Mouse (Mus musculus) testis, adult 2 months (tissue): ENCODE results near the gene Slco1a6. TPM values are rescaled to one million over a fixed set of nuclear protein-coding genes. Genes with fewer than 3 reads are reported as not detected.
"Not testable (repeated sequence)": the region's sequence is repeated elsewhere in the genome, so short reads cannot be mapped to it uniquely, and the experiment has no call there.

Experiments used
- H3K27ac ChIP-seq: fragments of 200-500 bp; 2 replicates; pipeline ENCODE4 v1.5.1; 2012; ENCODE audit warnings: low read depth, low read length; ENCODE audit not compliant: control insufficient read depth, insufficient read depth
- H3K27me3 ChIP-seq: fragments of 200-500 bp; 2 replicates; pipeline ENCODE4 v1.6.1; 2012; ENCODE audit warnings: mild to moderate bottlenecking, low read length, moderate library complexity; ENCODE audit not compliant: control insufficient read depth, insufficient read depth
- H3K36me3 ChIP-seq: fragments of 200-500 bp; 2 replicates; pipeline ENCODE4 v1.6.1; 2012; ENCODE audit warnings: mild to moderate bottlenecking, low read length; ENCODE audit not compliant: control insufficient read depth, insufficient read depth
- H3K4me1 ChIP-seq: fragments of 200-500 bp; 2 replicates; pipeline ENCODE4 v1.6.1; 2012; ENCODE audit warnings: low read length; ENCODE audit not compliant: control insufficient read depth, insufficient read depth
- H3K4me3 ChIP-seq: fragments of 200-500 bp; 2 replicates; pipeline ENCODE4 v1.5.1; 2012; ENCODE audit warnings: low read depth, mild to moderate bottlenecking, low read length, moderate library complexity, mixed read lengths; ENCODE audit not compliant: control insufficient read depth
- CTCF ChIP-seq: fragments of 200-500 bp; IDR thresholded peaks from 2 replicates; pipeline ENCODE4 v1.5.1; 2012; ENCODE audit warnings: low read depth, mild to moderate bottlenecking, inconsistent platforms, low read length, moderate library complexity; ENCODE audit not compliant: control insufficient read depth, insufficient read depth, insufficient replicate concordance
- POLR2A ChIP-seq: fragments of 200-500 bp; IDR thresholded peaks from 2 replicates; pipeline ENCODE4 v1.6.1; 2012; ENCODE audit warnings: low read depth, mild to moderate bottlenecking, inconsistent platforms, low read length, moderate library complexity; ENCODE audit not compliant: control insufficient read depth
- polyA plus RNA-seq: library from polyadenylated mRNA; depleted of rRNA; stranded (reverse); fragments of >200 nt; gene quantifications from 2 replicates; pipeline ENCODE4 v1.2.3, GENCODE M21; 2012; rRNA removed

Gene Slco1a6
- 0.12 and 0.44 TPM in 2 replicates for polyA plus RNA-seq

DNA sequence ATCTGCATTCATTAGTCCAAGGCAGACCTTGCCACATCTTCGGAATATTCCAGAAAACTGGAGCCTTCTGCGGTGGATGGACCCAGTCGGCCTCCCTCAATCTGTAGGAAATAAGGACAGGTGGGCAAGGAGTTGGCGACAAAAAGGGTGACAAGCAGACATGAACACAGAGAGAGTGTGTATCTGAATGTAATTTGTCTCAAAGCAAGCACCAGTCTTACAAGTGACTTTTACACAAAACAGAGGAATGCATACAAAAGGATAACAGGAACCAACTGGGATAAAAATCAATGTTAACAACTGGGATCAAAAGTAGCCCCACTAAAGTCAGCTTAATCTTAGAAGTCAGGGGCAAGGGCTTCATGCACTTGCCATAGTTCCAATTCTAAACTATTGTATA is at the start of gene Slco1a6:
Gene Slco1a6, minus strand, starts transcription at position 101 of the 400 bp plus-strand sequence.
- Histone ChIP-seq H3K27ac (no peak within 1 kb of the TSS), H3K4me3 (no peak within 1 kb of the TSS), H3K36me3 (no peaks in the 10 kb centered on the region), H3K27me3 (no peaks in the 10 kb centered on the region), H3K4me1 (no peaks in the 10 kb centered on the region)
- TF ChIP-seq CTCF: no peak
- TF ChIP-seq POLR2A: no peak

DNA sequence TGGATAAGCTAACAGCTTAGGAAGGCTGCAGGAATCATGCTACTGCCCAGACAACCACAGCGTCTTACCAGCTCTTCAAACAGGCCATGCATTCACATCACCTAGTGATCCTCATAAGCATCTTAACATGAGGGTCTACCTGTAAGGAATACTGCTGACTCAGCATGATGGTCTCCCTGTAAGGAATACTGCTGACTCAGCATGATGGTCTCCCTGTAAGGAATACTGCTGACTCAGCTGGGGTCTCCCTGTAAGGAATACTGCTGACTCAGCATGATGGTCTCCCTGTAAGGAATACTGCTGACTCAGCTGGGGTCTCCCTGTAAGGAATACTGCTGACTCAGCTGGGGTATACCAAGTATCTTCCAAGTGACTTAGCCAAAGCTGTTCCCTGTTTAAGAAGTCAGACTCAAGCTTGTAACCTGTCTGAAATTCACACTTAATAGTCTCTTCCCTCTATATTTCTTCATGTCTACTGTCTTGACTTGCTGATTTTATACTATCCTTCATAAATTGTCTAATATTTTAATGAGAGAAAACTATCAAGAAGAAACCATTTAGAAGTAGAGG is 42.5 kb upstream of the Slco1a6 start:
- not testable (repeated sequence) for H3K27ac ChIP-seq, H3K36me3 ChIP-seq, H3K4me3 ChIP-seq, H3K4me1 ChIP-seq, H3K27me3 ChIP-seq

DNA sequence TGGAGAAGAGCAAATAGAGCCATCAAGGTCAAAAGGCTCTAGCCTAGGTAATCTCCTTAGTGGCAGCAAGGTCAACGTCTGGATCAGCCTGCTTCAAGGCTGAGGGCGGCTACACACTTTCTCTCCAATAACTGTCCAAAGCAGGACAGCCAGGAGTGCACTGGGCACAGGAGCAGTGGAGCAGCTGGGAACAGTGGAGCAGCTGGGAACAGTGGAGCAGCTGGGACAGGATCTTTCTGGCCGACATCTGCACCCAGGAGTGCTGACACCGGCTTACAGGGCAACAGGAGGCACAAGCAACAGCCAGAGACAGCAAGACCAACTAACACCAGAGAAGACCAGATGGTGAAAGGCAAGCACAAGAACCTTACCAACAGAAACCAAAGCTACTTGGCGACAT is 36.7 kb upstream of the Slco1a6 start:
- no peaks in the 10 kb centered on the region for H3K4me1 ChIP-seq
- no peak overlapping the region for H3K27ac ChIP-seq
- TF ChIP-seq CTCF: no peak
- TF ChIP-seq POLR2A: no peak
- no peaks in the 10 kb centered on the region for H3K36me3 ChIP-seq
- no peaks in the 10 kb centered on the region for H3K27me3 ChIP-seq
- H3K4me3 ChIP-seq: no peak overlapping the region

DNA sequence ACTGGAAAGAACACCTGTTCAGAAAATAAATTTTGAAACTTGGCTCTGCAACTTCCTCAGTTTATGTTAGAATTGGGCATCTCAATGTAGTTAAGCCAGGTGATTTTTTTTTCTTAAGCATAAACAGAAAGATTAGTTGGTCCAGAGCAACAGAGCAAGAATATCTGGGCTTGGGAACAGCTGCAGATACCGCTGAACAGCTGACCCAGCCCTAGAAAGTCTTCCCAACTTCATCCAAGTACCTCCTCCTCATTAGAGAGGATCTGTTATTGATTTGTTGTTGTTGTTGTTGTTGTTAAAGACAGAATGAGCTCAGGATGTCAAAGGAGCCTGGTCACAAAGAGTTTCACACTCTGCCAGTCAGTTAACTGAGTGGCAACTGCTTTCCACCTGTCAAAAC is 31.1 kb upstream of the Slco1a6 start:
- Histone ChIP-seq H3K27ac (no peak overlapping the region), H3K4me3 (no peak overlapping the region), H3K36me3 (no peaks in the 10 kb centered on the region), H3K27me3 (no peaks in the 10 kb centered on the region), H3K4me1 (no peaks in the 10 kb centered on the region)
- no peak for TF ChIP-seq CTCF
- no peak for TF ChIP-seq POLR2A

DNA sequence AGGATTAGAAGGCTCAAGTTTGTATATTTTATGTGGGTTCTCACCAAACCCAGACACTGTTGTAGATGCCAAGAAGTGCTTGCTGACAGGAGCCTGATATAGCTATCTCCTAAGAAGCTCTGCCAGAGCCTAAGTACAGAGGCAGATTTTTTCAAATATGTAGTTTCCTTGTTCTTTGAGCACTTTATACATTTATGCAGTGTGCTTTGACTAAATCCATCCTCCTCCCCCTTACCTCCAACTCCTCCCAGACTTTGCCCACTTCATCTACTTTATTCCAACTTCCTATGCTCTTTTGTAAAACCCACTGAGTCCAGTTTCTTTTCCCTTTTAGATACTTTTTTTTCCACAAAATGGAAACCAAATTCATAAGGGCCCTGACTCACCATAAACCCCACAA is 11.8 kb upstream of the Slco1a6 start:
- no peak for TF ChIP-seq CTCF
- no peak for TF ChIP-seq POLR2A
- H3K4me1 ChIP-seq: no peaks in the 10 kb centered on the region
- no peaks in the 10 kb centered on the region for H3K27me3 ChIP-seq
- no peaks in the 10 kb centered on the region for H3K36me3 ChIP-seq
- H3K4me3 ChIP-seq: no peak overlapping the region
- H3K27ac ChIP-seq: no peak overlapping the region

DNA sequence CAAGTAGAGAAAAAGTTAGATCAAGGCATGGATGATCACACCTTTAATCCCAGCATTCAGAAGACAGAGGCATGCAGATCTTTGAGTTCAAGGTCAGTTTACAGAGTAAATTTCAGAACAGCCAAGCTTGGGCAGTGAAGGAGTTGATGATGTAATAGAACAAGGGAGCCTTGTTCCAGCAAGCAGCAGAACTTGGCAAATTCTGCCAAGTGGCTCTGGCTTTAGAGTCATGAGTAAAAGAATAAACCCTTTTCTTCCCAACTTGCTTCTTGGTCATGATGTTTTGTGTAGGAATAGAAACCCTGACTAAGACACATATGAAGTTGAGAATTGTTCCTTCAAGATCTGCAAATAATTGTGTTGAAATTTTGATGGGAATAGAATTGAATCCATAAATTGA is 3.5 kb upstream of the Slco1a6 start:
- H3K4me3 ChIP-seq: no peak overlapping the region
- H3K4me1 ChIP-seq: no peaks in the 10 kb centered on the region
- no peak overlapping the region for H3K27ac ChIP-seq
- no peaks in the 10 kb centered on the region for H3K27me3 ChIP-seq
- no peak for TF ChIP-seq POLR2A
- no peak for TF ChIP-seq CTCF
- no peaks in the 10 kb centered on the region for H3K36me3 ChIP-seq

DNA sequence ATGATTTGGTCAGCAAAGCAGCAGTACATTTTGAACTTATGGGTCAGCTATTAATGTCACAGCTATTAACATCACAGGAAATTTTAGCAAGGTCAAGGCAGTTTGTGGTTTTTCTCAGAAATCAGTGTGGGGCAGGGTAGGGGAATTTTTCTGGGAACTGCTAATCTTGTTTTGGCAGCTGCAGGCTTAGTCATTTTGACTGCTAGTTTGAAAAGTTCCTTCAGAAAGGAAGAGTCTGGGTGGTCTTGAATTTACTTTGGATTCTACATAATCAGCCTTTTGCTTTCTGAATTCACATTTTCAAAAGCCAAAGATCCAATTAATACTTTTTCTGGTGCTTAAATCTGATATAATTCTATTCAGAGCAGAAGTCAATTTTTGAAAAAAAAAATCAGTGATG is 1.4 kb upstream of the Slco1a6 start:
- no peak overlapping the region for H3K4me3 ChIP-seq
- no peaks in the 10 kb centered on the region for H3K4me1 ChIP-seq
- H3K27me3 ChIP-seq: no peaks in the 10 kb centered on the region
- TF ChIP-seq POLR2A: no peak
- TF ChIP-seq CTCF: no peak
- H3K36me3 ChIP-seq: no peaks in the 10 kb centered on the region
- H3K27ac ChIP-seq: no peak overlapping the region

DNA sequence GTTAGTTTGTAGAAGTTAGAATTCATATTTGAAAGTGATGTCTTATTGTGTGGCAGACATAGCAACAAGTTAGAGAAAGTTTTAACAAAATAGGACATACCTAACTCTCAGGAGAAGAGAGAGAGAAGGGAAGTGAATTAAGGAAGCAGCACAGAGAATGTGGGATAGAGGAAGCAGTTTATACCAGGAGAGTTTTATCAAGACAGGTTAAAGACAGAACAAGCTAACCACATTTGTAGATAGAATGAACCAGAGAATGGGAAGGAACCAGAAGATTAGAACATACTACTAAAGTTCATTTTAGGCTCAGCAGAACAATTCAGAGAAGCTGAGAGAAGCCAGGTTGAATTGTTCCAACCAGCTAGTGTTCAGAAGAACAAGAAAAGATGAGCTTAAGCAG is 7.8 kb downstream of the Slco1a6 start:
- TF ChIP-seq POLR2A: no peak
- no peaks in the 10 kb centered on the region for H3K27me3 ChIP-seq
- H3K36me3 ChIP-seq: no peaks in the 10 kb centered on the region
- H3K4me1 ChIP-seq: no peaks in the 10 kb centered on the region
- H3K27ac ChIP-seq: no peak overlapping the region
- H3K4me3 ChIP-seq: no peak overlapping the region
